Mouse (Mus musculus): ENCODE measurements around the gene Esp34. TPM values are rescaled to one million over a fixed set of nuclear protein-coding genes. Genes with fewer than 3 reads are reported as not detected.

The Esp34 gene
- polyA plus RNA-seq (2012; rRNA removed) = not detected in 2 replicates

- no peak within 1 kb of the TSS for H3K4me3 ChIP-seq (replicated peaks; ENCODE audit: insufficient read depth, low read depth, low read length)
- H3K27ac ChIP-seq (ENCODE audit: insufficient read depth, low read length) = no peak within 1 kb of the TSS
- TF ChIP-seq CTCF (IDR thresholded peaks at IDR 0.05; ENCODE audit: borderline replicate concordance, insufficient read depth, low read depth, low read length) = no peak
- TF ChIP-seq POLR2A (IDR thresholded peaks at IDR 0.05; ENCODE audit: borderline replicate concordance, insufficient read depth, low read length) = no peak
- no peaks in the 10 kb centered on the region for H3K4me1 ChIP-seq (ENCODE audit: control insufficient read depth, insufficient read depth, low read length)
- 79% methylated on average over 1 of the region's 1 CpGs for WGBS
- no peak for DNase-seq
- no peaks in the 10 kb centered on the region for H3K27me3 ChIP-seq (ENCODE audit: control insufficient read depth, insufficient read depth, low read length)
Observed at GRCm38 (mm10) chr17:38553892-38554291, at the start of gene Esp34. Gene Esp34, plus strand, starts transcription at chr17:38554192.

GRCm38 (mm10) chr17:38562527-38562926 lies 8.5 kb downstream of the Esp34 start:
- Histone ChIP-seq H3K4me3 (replicated peaks; ENCODE audit: insufficient read depth, low read depth, low read length) (no peak overlapping the region), H3K27ac (ENCODE audit: insufficient read depth, low read length) (no peak overlapping the region), H3K4me1 (ENCODE audit: control insufficient read depth, insufficient read depth, low read length) (no peaks in the 10 kb centered on the region), H3K27me3 (ENCODE audit: control insufficient read depth, insufficient read depth, low read length) (no peaks in the 10 kb centered on the region)
- no peak for DNase-seq
- WGBS = 65% methylated on average over 5 of the region's 5 CpGs
- no peak for TF ChIP-seq POLR2A (IDR thresholded peaks at IDR 0.05; ENCODE audit: borderline replicate concordance, insufficient read depth, low read length)
- TF ChIP-seq CTCF (IDR thresholded peaks at IDR 0.05; ENCODE audit: borderline replicate concordance, insufficient read depth, low read depth, low read length) = no peak

Other genes starting within 250 kb of the Esp34 start
- gene Olfr137, start 246.6 kb upstream of the Esp34 start, polyA plus RNA-seq (2012; rRNA removed) = not detected in 2 replicates
- not detected in 2 replicates for gene Olfr136, start 224.4 kb upstream of the Esp34 start, polyA plus RNA-seq (2012; rRNA removed)
- not detected in 2 replicates for gene Esp36, start 134.0 kb upstream of the Esp34 start, polyA plus RNA-seq (2012; rRNA removed)
- not detected in 2 replicates for gene Esp31, start 85.3 kb downstream of the Esp34 start, polyA plus RNA-seq (2012; rRNA removed)